Mouse (Mus musculus): ENCODE results near the gene Hnmt.
A peak's percentile ranks its signal among the peaks of the same experiment; 100 is the strongest.
"Not testable (repeated sequence)": the region's sequence is repeated elsewhere in the genome, so short reads cannot be mapped to it uniquely, and the experiment has no call there.

Gene Hnmt

GRCm38 (mm10) chr2:24049344-24049990 lies at the start of gene Hnmt:
TSS of gene Hnmt (minus strand) at chr2:24049394.
- DNase-seq (ENCODE audit: low spot score in 2 of 2) = no peak

GRCm38 (mm10) chr2:24096495-24096894 lies 47.3 kb upstream of the Hnmt start, which contains the start of gene Tbpl2:
TSS of gene Tbpl2 (minus strand) at chr2:24096595.
- DNase-seq (ENCODE audit: low spot score in 2 of 2) = no peak

- no peak for DNase-seq (ENCODE audit: low spot score in 2 of 2)
Measured at GRCm38 (mm10) chr2:24090921-24091320, 41.7 kb upstream of the Hnmt start.

- DNase-seq (ENCODE audit: low spot score in 2 of 2) = no peak
Measured at GRCm38 (mm10) chr2:24050459-24050858, 1.3 kb upstream of the Hnmt start.

- peak; percentile 45 to 49 for DNase-seq (ENCODE audit: low spot score in 2 of 2)
Measured at GRCm38 (mm10) chr2:24048480-24049097, 605 bp downstream of the Hnmt start.

- DNase-seq (ENCODE audit: low spot score in 2 of 2) = no peak
Measured at GRCm38 (mm10) chr2:24047551-24048479, 1.4 kb downstream of the Hnmt start.

- no peak for DNase-seq (ENCODE audit: low spot score in 2 of 2)
Measured at GRCm38 (mm10) chr2:24042901-24043300, 6.3 kb downstream of the Hnmt start.

- no peak for DNase-seq (ENCODE audit: low spot score in 2 of 2)
Measured at GRCm38 (mm10) chr2:24040531-24040930, 8.7 kb downstream of the Hnmt start.

- not testable (repeated sequence) for DNase-seq (ENCODE audit: low spot score in 2 of 2)
Measured at GRCm38 (mm10) chr2:24019386-24019785, 29.8 kb downstream of the Hnmt start.

- no peak for DNase-seq (ENCODE audit: low spot score in 2 of 2)
Measured at GRCm38 (mm10) chr2:24018966-24019365, 30.2 kb downstream of the Hnmt start.

GRCm38 (mm10) chr2:24014957-24015356 lies 34.2 kb downstream of the Hnmt start:
- DNase-seq (ENCODE audit: low spot score in 2 of 2) = no peak

- no peak for DNase-seq (ENCODE audit: low spot score in 2 of 2)
Measured at GRCm38 (mm10) chr2:23999323-23999722, 49.9 kb downstream of the Hnmt start.

GRCm38 (mm10) chr2:23998836-23999235 lies 50.4 kb downstream of the Hnmt start:
- no peak for DNase-seq (ENCODE audit: low spot score in 2 of 2)

GRCm38 (mm10) chr2:23996830-23997229 lies 52.4 kb downstream of the Hnmt start:
- DNase-seq (ENCODE audit: low spot score in 2 of 2) = no peak

GRCm38 (mm10) chr2:23990034-23990573 lies 59.1 kb downstream of the Hnmt start:
- not testable (repeated sequence) for DNase-seq (ENCODE audit: low spot score in 2 of 2)

- no peak for DNase-seq (ENCODE audit: low spot score in 2 of 2)
Measured at GRCm38 (mm10) chr2:23987283-23987682, 61.9 kb downstream of the Hnmt start.

GRCm38 (mm10) chr2:23983343-23983742 lies 65.9 kb downstream of the Hnmt start:
- no peak for DNase-seq (ENCODE audit: low spot score in 2 of 2)

GRCm38 (mm10) chr2:23982860-23983259 lies 66.3 kb downstream of the Hnmt start:
- DNase-seq (ENCODE audit: low spot score in 2 of 2) = no peak

- DNase-seq (ENCODE audit: low spot score in 2 of 2) = not testable (repeated sequence)
Measured at GRCm38 (mm10) chr2:23960659-23961274, 88.4 kb downstream of the Hnmt start.

Data from right cerebral cortex, postnatal 36 days (tissue).